Mouse (Mus musculus) limb, embryonic 10.5 days (tissue): Measurements from ENCODE around the gene Wdr13. TPM values are rescaled to one million over a fixed set of nuclear protein-coding genes. Genes with fewer than 3 reads are reported as not detected.
"Not testable (repeated sequence)": the region's sequence is repeated elsewhere in the genome, so short reads cannot be mapped to it uniquely, and the experiment has no call there.

Experiments used
- DNase-seq: peaks from one replicate; pipeline ENCODE4 v3.0.0-alpha.2; 2017; ENCODE audit warnings: low spot score
- H3K27ac ChIP-seq: fragments of 300-500 bp; sonication (generic); 2 replicates; pipeline ENCODE4 v1.5.1; 2016; ENCODE audit warnings: mild to moderate bottlenecking
- H3K27me3 ChIP-seq: fragments of 300-500 bp; sonication (generic); 2 replicates; pipeline ENCODE4 v1.6.1; 2016; ENCODE audit warnings: low read depth, mild to moderate bottlenecking; ENCODE audit not compliant: poor library complexity, severe bottlenecking
- H3K36me3 ChIP-seq: fragments of 300-500 bp; sonication (generic); 2 replicates; pipeline ENCODE4 v1.6.1; 2016; ENCODE audit warnings: mild to moderate bottlenecking, moderate library complexity
- H3K4me1 ChIP-seq: fragments of 300-500 bp; sonication (generic); 2 replicates; pipeline ENCODE4 v1.6.1; 2016
- H3K4me3 ChIP-seq: fragments of 300-500 bp; sonication (generic); 2 replicates; pipeline ENCODE4 v1.5.1; 2016; ENCODE audit warnings: mild to moderate bottlenecking, moderate library complexity
- H3K9me3 ChIP-seq: fragments of 300-500 bp; sonication (generic); replicated peaks from 2 replicates; pipeline ENCODE4 v1.6.1; 2016; ENCODE audit warnings: mild to moderate bottlenecking
- WGBS: fragments of 180-500 bp; shearing (Covaris S2); methylation state at CpG from one replicate; pipeline ENCODE4 v1.1.7; 2016; 5-methylcytosine and 5-hydroxymethylcytosine counted together
- polyA plus RNA-seq: library from polyadenylated mRNA; unstranded; fragments of >200 nt; fragmentation: Nextera tagmentation; extraction: Ambion mirVana; gene quantifications from 2 replicates; pipeline ENCODE4 v1.2.1, GENCODE M21; 2016

Wdr13 gene
- polyA plus RNA-seq, 1 experiment from 2014 or later, result 18.7 TPM

- no peaks in the 10 kb centered on the region for H3K36me3 ChIP-seq
- no peaks in the 10 kb centered on the region for H3K9me3 ChIP-seq
- H3K27me3 ChIP-seq, result no peaks in the 10 kb centered on the region
- 8% methylated on average over 19 of the region's 19 CpGs for WGBS
- peaks cover 6% of the 10 kb centered on the region; the same call in 1 of the 2 replicates for H3K4me1 ChIP-seq
- H3K4me3 ChIP-seq, result peak overlapping the region; percentile 43
- peak overlapping the region; percentile 82 for H3K27ac ChIP-seq
- peak; percentile 88 for DNase-seq
Observed at GRCm38 (mm10) chrX:8096787-8097242, 35.9 kb downstream of the Wdr13 start.

GRCm38 (mm10) chrX:8096068-8096786, 36.5 kb downstream of the Wdr13 start:
- H3K36me3 ChIP-seq, H3K4me1 ChIP-seq, H3K27me3 ChIP-seq, H3K9me3 ChIP-seq, DNase-seq: not testable (repeated sequence)
- H3K4me3 ChIP-seq, result peak overlapping the region; percentile 43
- H3K27ac ChIP-seq, result peak overlapping the region; percentile 82
- WGBS, result 5% methylated on average over 28 of the region's 48 CpGs

GRCm38 (mm10) chrX:8095546-8095945, 37.1 kb downstream of the Wdr13 start:
- Histone ChIP-seq H3K27me3 (no peaks in the 10 kb centered on the region), H3K9me3 (no peaks in the 10 kb centered on the region), H3K4me1 (peaks cover under 1% of the 10 kb centered on the region; the same call in 1 of the 2 replicates), H3K27ac (no peak overlapping the region), H3K36me3 (no peaks in the 10 kb centered on the region), H3K4me3 (peak overlapping the region; percentile 40)
- WGBS, result 87% methylated on average over 10 of the region's 10 CpGs
- DNase-seq, result no peak

GRCm38 (mm10) chrX:8090954-8091347, 41.7 kb downstream of the Wdr13 start:
- H3K4me3 ChIP-seq, H3K27me3 ChIP-seq, DNase-seq, H3K27ac ChIP-seq, H3K9me3 ChIP-seq, H3K4me1 ChIP-seq, H3K36me3 ChIP-seq: not testable (repeated sequence)
- 97% methylated on average over 4 of the region's 5 CpGs for WGBS

GRCm38 (mm10) chrX:8090346-8090953, 42.2 kb downstream of the Wdr13 start, which contains the start of gene Was:
TSS of gene Was (minus strand) at chrX:8090498.
- no peaks in the 10 kb centered on the region for H3K36me3 ChIP-seq
- H3K9me3 ChIP-seq, result no peaks in the 10 kb centered on the region
- no peaks in the 10 kb centered on the region for H3K27me3 ChIP-seq
- H3K27ac ChIP-seq, result no peak within 1 kb of the TSS
- 91% methylated on average over 14 of the region's 14 CpGs for WGBS
- no peak for DNase-seq
- no peaks in the 10 kb centered on the region for H3K4me1 ChIP-seq
- H3K4me3 ChIP-seq, result no peak within 1 kb of the TSS

- no peaks in the 10 kb centered on the region for H3K9me3 ChIP-seq
- WGBS, result 92% methylated on average over 3 of the region's 3 CpGs
- no peak overlapping the region for H3K4me3 ChIP-seq
- DNase-seq, result no peak
- no peaks in the 10 kb centered on the region for H3K27me3 ChIP-seq
- H3K4me1 ChIP-seq, result no peaks in the 10 kb centered on the region
- no peak overlapping the region for H3K27ac ChIP-seq
- H3K36me3 ChIP-seq, result no peaks in the 10 kb centered on the region
Observed at GRCm38 (mm10) chrX:8089746-8090145, 42.9 kb downstream of the Wdr13 start.

GRCm38 (mm10) chrX:8085611-8086010, 47.1 kb downstream of the Wdr13 start:
- Histone ChIP-seq H3K36me3 (no peaks in the 10 kb centered on the region), H3K4me3 (no peak overlapping the region), H3K27ac (no peak overlapping the region), H3K4me1 (no peaks in the 10 kb centered on the region), H3K27me3 (no peaks in the 10 kb centered on the region), H3K9me3 (no peaks in the 10 kb centered on the region)
- DNase-seq, result no peak
- 91% methylated on average over 7 of the region's 8 CpGs for WGBS

GRCm38 (mm10) chrX:8084771-8085259, 47.9 kb downstream of the Wdr13 start:
- H3K36me3 ChIP-seq, result no peaks in the 10 kb centered on the region
- no peaks in the 10 kb centered on the region for H3K27me3 ChIP-seq
- 75% methylated on average over 6 of the region's 6 CpGs for WGBS
- H3K27ac ChIP-seq, result no peak overlapping the region
- no peaks in the 10 kb centered on the region for H3K9me3 ChIP-seq
- H3K4me1 ChIP-seq, result no peaks in the 10 kb centered on the region
- no peak overlapping the region for H3K4me3 ChIP-seq
- DNase-seq, result no peak

GRCm38 (mm10) chrX:8075104-8075503, 57.6 kb downstream of the Wdr13 start:
- WGBS, result 45% methylated on average over 3 of the region's 3 CpGs
- 0 out of 2 replicates have a peak, but pooled peaks cover 5% of the 10 kb centered on the region for H3K4me1 ChIP-seq
- peak overlapping the region; percentile 76 for H3K27ac ChIP-seq

GRCm38 (mm10) chrX:8074430-8075014, 58.2 kb downstream of the Wdr13 start, which contains the start of gene Suv39h1:
TSS of gene Suv39h1 (minus strand) at chrX:8074760.
- H3K27me3 ChIP-seq, result no peaks in the 10 kb centered on the region
- H3K9me3 ChIP-seq, result no peaks in the 10 kb centered on the region
- WGBS, result 8% methylated on average over 46 of the region's 46 CpGs
- peak; percentile 82 for DNase-seq
- 0 out of 2 replicates have a peak, but pooled peaks cover 5% of the 10 kb centered on the region for H3K4me1 ChIP-seq
- H3K27ac ChIP-seq, result peak within 1 kb of the TSS; percentile 91
- H3K4me3 ChIP-seq, result peak within 1 kb of the TSS; percentile 64
- peaks cover 32% of the 10 kb centered on the region for H3K36me3 ChIP-seq

More at GRCm38 (mm10) chrX:8075104-8075503, 57.6 kb downstream of the Wdr13 start:
- peak overlapping the region; percentile 64 for H3K4me3 ChIP-seq
- peaks cover 26% of the 10 kb centered on the region for H3K36me3 ChIP-seq
- H3K27me3 ChIP-seq, result no peaks in the 10 kb centered on the region
- DNase-seq, result no peak
- H3K9me3 ChIP-seq, result no peaks in the 10 kb centered on the region

GRCm38 (mm10) chrX:8073881-8074429, 58.7 kb downstream of the Wdr13 start:
- H3K9me3 ChIP-seq, result no peaks in the 10 kb centered on the region
- WGBS, result 14% methylated on average over 55 of the region's 64 CpGs
- peaks cover 37% of the 10 kb centered on the region for H3K36me3 ChIP-seq
- peak overlapping the region; percentile 91 for H3K27ac ChIP-seq
- H3K4me1 ChIP-seq, result 0 out of 2 replicates have a peak, but pooled peaks cover 5% of the 10 kb centered on the region
- peak overlapping the region; percentile 64 for H3K4me3 ChIP-seq
- DNase-seq, result peak; percentile 50
- no peaks in the 10 kb centered on the region for H3K27me3 ChIP-seq
